Mouse (Mus musculus) midbrain, embryonic 14.5 days (tissue): ENCODE data around the gene Elovl5. TPM values are rescaled to one million over a fixed set of nuclear protein-coding genes. Genes with fewer than 3 reads are reported as not detected.

Source experiments
- ATAC-seq: fragments of 200-750 bp; cut with Nextera tagmentation; 2 replicates; pipeline ENCODE4 v1.8.0; 2017; ENCODE audit warnings: moderate number of reproducible peaks, moderate library complexity; ENCODE audit not compliant: low FRiP score, low TSS enrichment
- DNase-seq: peaks from one replicate; pipeline ENCODE4 v3.0.0-alpha.2; 2015
- H3K27ac ChIP-seq: fragments of 300-500 bp; sonication (generic); replicated peaks from 2 replicates; pipeline ENCODE4 v1.5.1; 2014; ENCODE audit warnings: mild to moderate bottlenecking, low read depth, low read length, moderate library complexity
- H3K27me3 ChIP-seq: fragments of 300-500 bp; sonication (generic); 2 replicates; pipeline ENCODE4 v1.6.1; 2014; ENCODE audit warnings: low read length, control low read depth, mixed read lengths; ENCODE audit not compliant: control insufficient read depth, insufficient read depth
- H3K36me3 ChIP-seq: fragments of 300-500 bp; sonication (generic); 2 replicates; pipeline ENCODE4 v1.6.1; 2014; ENCODE audit warnings: low read length, control low read depth; ENCODE audit not compliant: control insufficient read depth, insufficient read depth
- H3K4me1 ChIP-seq: fragments of 300-500 bp; sonication (generic); 2 replicates; pipeline ENCODE4 v1.6.1; 2014; ENCODE audit warnings: mild to moderate bottlenecking, antibody characterized with exemption, low read length, control low read depth; ENCODE audit not compliant: control insufficient read depth, insufficient read depth
- H3K4me2 ChIP-seq: fragments of 300-500 bp; sonication (generic); 2 replicates; pipeline ENCODE4 v1.6.1; 2014; ENCODE audit warnings: mild to moderate bottlenecking, low read length, moderate library complexity
- H3K4me3 ChIP-seq: fragments of 300-500 bp; sonication (generic); replicated peaks from 2 replicates; pipeline ENCODE4 v1.5.1; 2014; ENCODE audit warnings: low read depth, low read length
- H3K9ac ChIP-seq: fragments of 300-500 bp; sonication (generic); replicated peaks from 2 replicates; pipeline ENCODE4 v1.6.1; 2014; ENCODE audit warnings: mild to moderate bottlenecking, low read length, moderate library complexity
- H3K9me3 ChIP-seq: fragments of 300-500 bp; sonication (generic); 2 replicates; pipeline ENCODE4 v1.6.1; 2016; ENCODE audit warnings: low read length, control low read depth, mixed read lengths; ENCODE audit not compliant: control insufficient read depth
- WGBS: fragments of 180-500 bp; shearing (Covaris S2); extraction: QIAGEN DNeasy Blood & Tissue Kit; methylation state at CpG from one replicate; pipeline ENCODE4 v1.1.7; 2014; 5-methylcytosine and 5-hydroxymethylcytosine counted together
- polyA plus RNA-seq: library from polyadenylated mRNA; unstranded; fragments of >200 nt; fragmentation: Nextera tagmentation; extraction: Ambion mirVana; gene quantifications from 2 replicates; pipeline ENCODE4 v1.2.1, GENCODE M21; 2014

Gene Elovl5
- polyA plus RNA-seq, 1 experiment from 2014 or later: 71.4 TPM

DNA sequence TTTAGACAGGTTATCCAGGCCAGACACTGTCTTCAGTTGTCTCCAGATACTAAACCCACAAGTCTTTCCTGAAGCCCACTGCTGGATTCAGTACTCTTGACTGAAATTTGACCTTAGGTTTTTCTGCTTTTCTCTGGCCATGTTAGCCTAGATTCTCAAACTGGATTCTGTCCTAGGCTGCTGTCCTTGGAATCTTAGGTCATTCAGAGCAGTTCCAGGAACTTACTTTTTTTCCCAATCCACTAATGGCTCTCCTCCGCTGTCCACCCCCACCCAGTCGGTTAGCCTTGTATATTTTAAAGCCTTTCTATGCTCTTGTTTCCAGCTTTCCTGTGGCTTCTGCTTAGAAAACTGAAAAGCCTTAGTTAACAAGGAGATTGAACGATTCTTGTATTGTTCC is 37.8 kb downstream of the Elovl5 start:
- ATAC-seq (no peak), DNase-seq (no peak)
- Histone ChIP-seq H3K9me3 (no peaks in the 10 kb centered on the region), H3K4me1 (peaks cover 9% of the 10 kb centered on the region; the same call in 1 of the 2 replicates), H3K27ac (no peak overlapping the region), H3K4me2 (no peak overlapping the region), H3K9ac (no peak overlapping the region), H3K27me3 (no peaks in the 10 kb centered on the region), H3K4me3 (no peak overlapping the region), H3K36me3 (no peaks in the 10 kb centered on the region; the same call in none of the 2 replicates)
- WGBS: 78% methylated on average over 3 of the region's 3 CpGs

DNA sequence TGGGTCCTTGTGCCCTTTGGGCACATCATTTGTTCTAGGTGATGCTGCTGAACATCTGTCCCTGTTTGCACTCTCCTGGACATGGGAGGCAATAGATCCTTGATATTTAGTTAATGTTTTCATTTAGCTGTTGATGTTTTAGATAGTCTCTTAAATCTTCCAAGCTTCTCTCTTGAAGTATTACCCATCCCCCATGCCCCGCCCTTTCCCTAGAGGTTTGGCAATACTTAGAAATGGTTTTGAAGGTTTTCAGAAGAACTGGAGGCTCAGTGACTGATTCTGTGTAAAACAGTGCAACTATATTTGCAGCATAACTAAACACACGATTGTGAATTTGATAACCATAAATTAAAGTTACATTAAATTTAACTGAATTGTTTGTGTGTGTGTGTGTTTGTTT is 38.3 kb downstream of the Elovl5 start:
- Histone ChIP-seq H3K4me1 (0 out of 2 replicates have a peak, but pooled peaks cover 7% of the 10 kb centered on the region), H3K27me3 (no peaks in the 10 kb centered on the region), H3K4me2 (no peak overlapping the region), H3K9ac (no peak overlapping the region), H3K9me3 (no peaks in the 10 kb centered on the region), H3K36me3 (no peaks in the 10 kb centered on the region; the same call in none of the 2 replicates), H3K4me3 (no peak overlapping the region), H3K27ac (no peak overlapping the region)
- DNase-seq (no peak), ATAC-seq (no peak)
- WGBS: 95% methylated on average over 2 of the region's 2 CpGs

DNA sequence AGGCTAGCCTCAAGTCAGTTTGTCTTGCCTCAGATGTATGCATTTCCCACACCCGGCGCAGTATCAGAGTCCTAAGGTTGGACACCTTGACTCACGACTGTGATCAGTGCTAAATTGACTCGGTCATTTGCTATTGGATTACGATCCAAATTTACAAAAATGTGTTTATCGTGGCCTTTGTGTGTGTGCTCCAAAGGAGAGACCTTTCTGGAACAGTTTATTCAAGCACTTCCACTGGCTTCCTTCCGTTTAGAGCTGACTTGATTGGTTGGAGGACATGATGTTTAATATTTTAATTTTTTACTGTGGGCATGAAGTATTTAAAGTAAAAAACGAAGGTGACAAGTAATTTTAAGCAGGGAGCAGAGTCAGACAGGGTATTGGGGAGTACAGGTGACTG is 38.8 kb downstream of the Elovl5 start:
- no peak overlapping the region for H3K9ac ChIP-seq
- ATAC-seq (no peak), DNase-seq (no peak)
- H3K36me3 ChIP-seq: peaks cover 4% of the 10 kb centered on the region
- H3K9me3 ChIP-seq: no peaks in the 10 kb centered on the region
- H3K27me3 ChIP-seq: no peaks in the 10 kb centered on the region
- no peak overlapping the region for H3K27ac ChIP-seq
- no peak overlapping the region for H3K4me3 ChIP-seq
- H3K4me1 ChIP-seq: 0 out of 2 replicates have a peak, but pooled peaks cover 6% of the 10 kb centered on the region
- 92% methylated on average over 8 of the region's 8 CpGs for WGBS
- no peak overlapping the region for H3K4me2 ChIP-seq

DNA sequence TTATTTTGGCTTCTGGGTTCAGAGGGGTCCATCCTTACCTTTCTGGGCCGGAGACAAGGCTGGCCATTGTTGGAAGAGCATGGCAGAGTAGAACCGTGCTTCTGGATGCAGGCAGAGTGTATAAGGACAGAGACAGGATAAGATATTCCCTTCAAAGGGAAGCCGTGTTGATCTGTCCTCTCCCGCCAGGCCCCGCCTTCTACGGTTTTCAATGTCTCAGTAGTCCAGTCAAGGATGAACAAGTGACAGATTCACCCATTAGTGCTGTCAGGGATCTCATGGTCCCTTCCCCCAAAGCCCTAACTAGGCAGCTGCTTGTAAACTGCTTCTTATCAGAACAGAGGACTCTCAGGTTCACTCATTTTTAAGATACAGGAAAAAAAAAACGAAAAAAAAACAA is 41.2 kb downstream of the Elovl5 start:
- DNase-seq (no peak), ATAC-seq (no peak)
- Histone ChIP-seq H3K9me3 (no peaks in the 10 kb centered on the region), H3K27me3 (no peaks in the 10 kb centered on the region), H3K36me3 (peaks cover 6% of the 10 kb centered on the region), H3K4me3 (no peak overlapping the region), H3K4me2 (no peak overlapping the region), H3K9ac (no peak overlapping the region), H3K4me1 (no peaks in the 10 kb centered on the region), H3K27ac (no peak overlapping the region)
- WGBS: 89% methylated on average over 7 of the region's 7 CpGs

DNA sequence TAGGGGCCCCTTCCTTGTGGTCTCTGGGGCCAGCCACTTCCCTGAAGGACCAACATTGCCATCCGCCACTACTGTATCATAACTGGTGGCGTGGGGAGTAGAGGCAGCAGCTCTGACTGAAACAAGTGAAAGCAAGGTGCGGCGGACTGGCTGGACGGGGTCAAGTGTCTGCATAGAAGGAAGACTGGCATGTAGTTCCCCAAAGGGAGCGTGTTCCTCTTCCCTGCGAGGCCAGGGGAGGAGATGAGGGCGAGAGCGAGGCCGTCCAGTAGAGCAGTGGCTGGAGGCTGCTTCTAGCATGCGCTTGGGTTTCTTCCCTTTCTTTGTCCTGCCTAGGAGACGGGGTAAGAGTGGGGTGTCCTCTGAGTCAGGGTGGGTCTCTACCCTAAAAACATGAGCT is 42.6 kb downstream of the Elovl5 start:
- no peak overlapping the region for H3K9ac ChIP-seq
- peaks cover 5% of the 10 kb centered on the region; the same call in 1 of the 2 replicates for H3K4me1 ChIP-seq
- DNase-seq (no peak), ATAC-seq (no peak)
- no peak overlapping the region for H3K27ac ChIP-seq
- H3K36me3 ChIP-seq: peaks cover 6% of the 10 kb centered on the region
- H3K4me2 ChIP-seq: no peak overlapping the region
- no peaks in the 10 kb centered on the region for H3K9me3 ChIP-seq
- no peak overlapping the region for H3K4me3 ChIP-seq
- no peaks in the 10 kb centered on the region for H3K27me3 ChIP-seq
- WGBS: 97% methylated on average over 12 of the region's 12 CpGs

DNA sequence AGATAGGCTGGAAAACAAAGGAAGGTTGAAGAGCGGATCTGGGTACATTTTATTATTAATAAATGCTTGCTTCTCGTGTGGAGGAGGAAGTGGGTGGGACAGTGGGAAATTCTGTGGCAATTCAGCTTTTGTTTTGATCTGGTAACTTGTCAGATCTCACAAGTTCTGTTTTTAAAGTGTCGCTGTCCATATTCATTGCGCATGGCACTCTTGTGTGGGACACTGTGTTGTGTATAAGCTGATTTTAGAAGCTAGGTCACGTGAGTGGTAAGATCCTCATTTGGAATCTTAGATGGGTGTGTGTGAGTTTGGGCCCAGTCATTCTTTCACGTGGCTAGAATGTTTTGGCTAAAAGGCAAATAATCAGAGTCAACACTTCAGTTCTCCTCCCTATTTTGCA is 44.2 kb downstream of the Elovl5 start:
- no peak overlapping the region for H3K27ac ChIP-seq
- no peak overlapping the region for H3K9ac ChIP-seq
- H3K36me3 ChIP-seq: peaks cover 6% of the 10 kb centered on the region
- WGBS: 83% methylated on average over 6 of the region's 6 CpGs
- no peak overlapping the region for H3K4me2 ChIP-seq
- H3K4me3 ChIP-seq: no peak overlapping the region
- no peaks in the 10 kb centered on the region for H3K9me3 ChIP-seq
- peaks cover 5% of the 10 kb centered on the region; the same call in 1 of the 2 replicates for H3K4me1 ChIP-seq
- H3K27me3 ChIP-seq: no peaks in the 10 kb centered on the region
- no peak for DNase-seq
- no peak for ATAC-seq

DNA sequence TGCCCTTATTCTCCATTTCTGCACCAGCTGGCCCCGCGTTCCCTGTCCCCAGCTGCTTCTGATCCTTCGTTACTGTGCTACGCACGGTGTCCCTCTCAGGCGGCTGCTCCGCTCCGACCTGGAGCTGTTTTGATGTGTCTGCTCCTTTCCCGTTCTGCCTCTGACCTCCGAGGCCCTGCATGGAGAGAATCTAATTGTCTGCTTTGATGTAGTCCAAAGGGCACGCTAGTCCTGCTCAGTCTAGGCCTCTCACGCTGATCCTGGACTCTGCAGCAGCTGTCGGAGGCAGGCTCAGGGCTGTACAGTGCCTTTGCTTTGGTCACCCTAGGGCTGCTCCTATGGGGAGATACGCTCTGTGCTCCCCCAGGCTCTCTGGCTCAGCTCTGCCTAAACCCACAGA is 46.9 kb downstream of the Elovl5 start:
- no peak overlapping the region for H3K4me2 ChIP-seq
- DNase-seq (peak; percentile 40), ATAC-seq (peak; percentile 63)
- no peaks in the 10 kb centered on the region for H3K27me3 ChIP-seq
- no peaks in the 10 kb centered on the region for H3K9me3 ChIP-seq
- 27% methylated on average over 14 of the region's 14 CpGs for WGBS
- 0 out of 2 replicates have a peak overlapping the region, but pooled peaks have one; percentile 6 for H3K9ac ChIP-seq
- no peak overlapping the region for H3K4me3 ChIP-seq
- H3K27ac ChIP-seq: 0 out of 2 replicates have a peak overlapping the region, but pooled peaks have one; percentile 15
- H3K36me3 ChIP-seq: peaks cover 6% of the 10 kb centered on the region; the same call in 1 of the 2 replicates
- peaks cover 5% of the 10 kb centered on the region; the same call in 1 of the 2 replicates for H3K4me1 ChIP-seq

DNA sequence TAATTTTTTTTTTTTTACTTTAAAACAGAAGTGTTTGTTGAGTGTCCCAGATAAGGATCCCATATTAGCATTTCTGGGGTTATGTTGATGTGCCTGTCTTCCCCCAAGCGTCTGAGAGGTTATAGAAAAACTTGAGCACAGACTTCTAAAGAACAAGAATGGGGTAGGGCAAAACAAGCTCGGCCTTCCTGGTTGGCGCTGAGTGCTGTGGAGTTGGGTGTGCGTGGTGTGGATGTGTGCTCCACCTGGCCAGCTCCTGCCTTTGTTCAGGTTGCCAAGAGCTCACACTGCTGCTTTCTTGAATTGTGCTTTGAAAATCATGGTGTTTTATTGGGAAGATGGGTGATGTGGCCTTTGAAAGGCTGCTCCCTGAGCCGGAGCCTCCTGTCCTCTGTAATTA is 48.1 kb downstream of the Elovl5 start:
- no peaks in the 10 kb centered on the region for H3K27me3 ChIP-seq
- peaks cover 5% of the 10 kb centered on the region; the same call in 1 of the 2 replicates for H3K4me1 ChIP-seq
- H3K4me3 ChIP-seq: no peak overlapping the region
- H3K9me3 ChIP-seq: no peaks in the 10 kb centered on the region
- H3K36me3 ChIP-seq: 0 out of 2 replicates have a peak, but pooled peaks cover 6% of the 10 kb centered on the region
- H3K9ac ChIP-seq: no peak overlapping the region
- WGBS: 72% methylated on average over 5 of the region's 5 CpGs
- no peak for DNase-seq
- H3K27ac ChIP-seq: no peak overlapping the region
- H3K4me2 ChIP-seq: no peak overlapping the region
- no peak for ATAC-seq

DNA sequence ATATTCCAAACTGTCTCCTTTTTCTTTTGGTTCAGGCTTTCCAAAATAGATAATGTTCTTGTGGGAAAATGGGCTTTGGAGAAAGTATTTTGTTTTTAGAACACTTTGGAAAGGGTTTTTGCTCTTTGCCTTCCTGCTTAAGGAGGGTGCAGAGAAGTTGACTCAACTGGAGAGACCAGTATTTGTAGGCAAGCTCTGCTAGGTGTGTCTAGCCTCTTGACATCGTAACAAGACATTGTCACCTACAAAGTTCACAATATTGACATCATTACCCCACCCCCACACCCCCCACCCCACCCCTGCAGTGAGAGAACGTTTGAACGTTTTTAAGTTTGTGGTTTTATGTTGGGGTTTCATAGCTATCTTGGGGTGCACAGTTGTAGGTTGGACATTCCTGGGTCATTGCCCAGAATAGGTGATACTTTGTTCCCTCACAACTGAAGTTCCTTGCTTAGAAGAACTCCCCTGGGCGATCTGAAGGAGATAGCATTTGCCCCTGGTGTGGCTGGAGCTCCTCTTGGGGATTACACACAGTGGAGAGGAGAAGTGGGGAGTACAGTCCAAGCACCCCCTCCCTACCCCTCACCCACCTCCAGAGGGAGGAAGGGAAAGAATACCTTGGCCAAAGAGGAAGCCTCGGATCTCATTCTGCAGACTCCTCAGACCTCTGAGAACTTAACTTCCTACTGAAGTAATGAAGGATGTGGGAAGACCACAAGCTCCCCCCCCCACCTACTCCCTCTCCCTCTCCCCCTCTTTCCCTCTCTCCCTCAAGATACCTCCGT is 48.8 kb downstream of the Elovl5 start:
- 95% methylated on average over 6 of the region's 6 CpGs for WGBS
- Histone ChIP-seq H3K36me3 (0 out of 2 replicates have a peak, but pooled peaks cover 2% of the 10 kb centered on the region), H3K9me3 (no peaks in the 10 kb centered on the region), H3K27me3 (no peaks in the 10 kb centered on the region), H3K27ac (no peak overlapping the region), H3K4me3 (no peak overlapping the region), H3K4me2 (no peak overlapping the region), H3K4me1 (peaks cover 5% of the 10 kb centered on the region; the same call in 1 of the 2 replicates), H3K9ac (no peak overlapping the region)
- no peak for DNase-seq
- no peak for ATAC-seq
